Mouse (Mus musculus): Measurements from ENCODE around the gene Slc1a3. TPM values are rescaled to one million over a fixed set of nuclear protein-coding genes. Genes with fewer than 3 reads are reported as not detected.

The Slc1a3 gene
- total RNA-seq, 2 experiments from 2014 or later: 0.22 to 3.1 TPM

DNA sequence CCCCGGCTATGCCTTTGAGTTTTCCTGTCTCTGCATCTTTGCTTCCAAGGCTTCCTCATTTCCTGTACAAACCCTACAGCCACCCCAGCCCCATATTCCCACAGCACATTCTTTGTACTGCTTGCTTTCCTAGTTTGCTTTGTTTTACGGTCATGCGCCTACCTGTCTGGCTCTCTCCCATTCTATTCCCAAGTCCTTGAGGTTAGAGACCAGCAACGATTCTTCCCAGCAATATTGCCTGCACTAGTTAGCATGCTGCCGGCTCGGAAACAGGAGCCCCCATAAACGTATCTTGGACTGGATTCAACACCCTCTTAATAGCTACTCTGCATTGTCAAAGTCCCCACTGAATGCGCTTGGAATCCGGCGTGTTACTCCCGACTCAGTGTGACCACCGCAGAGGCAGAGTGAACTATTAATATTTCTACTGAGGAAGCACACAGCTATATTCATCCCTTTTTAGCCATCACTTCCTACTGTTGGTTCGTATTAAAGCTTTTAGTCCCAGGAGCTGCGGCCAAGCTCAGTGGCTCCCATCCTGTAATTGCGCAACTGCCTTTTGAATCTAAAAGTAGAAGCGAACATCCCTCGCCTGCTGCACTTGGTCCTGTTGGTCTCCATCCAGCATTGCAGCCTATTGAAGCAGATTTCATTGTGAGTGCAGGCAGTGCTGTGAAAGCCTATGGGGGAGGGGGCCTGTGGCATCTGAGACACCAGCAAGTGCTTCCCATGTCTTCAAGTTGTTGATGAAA lies 47.0 kb downstream of the Slc1a3 start:
- ATAC-seq (replicated peaks; ENCODE audit: low FRiP score, low TSS enrichment, poor library complexity, severe bottlenecking): no peak

DNA sequence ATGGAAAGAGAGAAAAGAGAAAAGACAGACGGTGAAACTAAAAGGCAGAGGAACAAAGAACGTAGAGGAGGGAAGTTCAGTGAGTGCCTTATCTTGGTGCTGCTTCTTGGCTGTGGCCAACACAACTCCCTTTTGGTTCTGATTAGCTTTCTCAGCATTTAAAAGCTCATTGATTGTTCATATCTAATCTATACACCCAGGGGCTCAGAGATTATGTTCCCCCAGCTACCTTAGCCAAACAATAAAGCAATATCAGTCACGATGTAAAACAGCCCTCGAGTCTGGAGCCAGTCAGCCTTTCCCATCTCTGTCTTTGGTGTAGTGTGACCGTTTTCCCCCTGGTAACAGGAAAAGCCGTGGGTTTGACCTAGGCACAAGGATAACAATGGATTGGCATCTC lies 48.7 kb downstream of the Slc1a3 start:
- ATAC-seq (replicated peaks; ENCODE audit: low FRiP score, low TSS enrichment, poor library complexity, severe bottlenecking): peak; percentile 58

DNA sequence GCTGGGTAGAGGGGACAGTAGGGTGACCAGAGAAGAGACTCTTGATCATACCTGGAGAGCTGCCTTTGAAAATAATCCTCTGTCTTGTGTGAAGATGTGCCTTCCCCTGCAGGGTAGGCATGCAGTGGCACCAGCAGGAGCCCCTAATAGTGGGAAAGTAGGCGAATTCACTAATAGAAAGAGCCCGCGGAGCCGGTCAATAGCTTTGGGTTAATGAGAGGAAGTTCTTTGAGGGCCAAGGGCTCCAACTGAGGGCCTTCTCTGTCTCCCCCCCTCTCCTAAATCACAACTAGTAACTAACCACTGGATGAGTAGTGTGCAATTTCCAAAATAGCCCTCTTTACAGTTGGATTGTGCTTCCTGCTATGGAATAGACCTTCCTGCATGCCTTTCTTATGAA lies 50.6 kb downstream of the Slc1a3 start:
- ATAC-seq (replicated peaks; ENCODE audit: low FRiP score, low TSS enrichment, poor library complexity, severe bottlenecking): no peak

DNA sequence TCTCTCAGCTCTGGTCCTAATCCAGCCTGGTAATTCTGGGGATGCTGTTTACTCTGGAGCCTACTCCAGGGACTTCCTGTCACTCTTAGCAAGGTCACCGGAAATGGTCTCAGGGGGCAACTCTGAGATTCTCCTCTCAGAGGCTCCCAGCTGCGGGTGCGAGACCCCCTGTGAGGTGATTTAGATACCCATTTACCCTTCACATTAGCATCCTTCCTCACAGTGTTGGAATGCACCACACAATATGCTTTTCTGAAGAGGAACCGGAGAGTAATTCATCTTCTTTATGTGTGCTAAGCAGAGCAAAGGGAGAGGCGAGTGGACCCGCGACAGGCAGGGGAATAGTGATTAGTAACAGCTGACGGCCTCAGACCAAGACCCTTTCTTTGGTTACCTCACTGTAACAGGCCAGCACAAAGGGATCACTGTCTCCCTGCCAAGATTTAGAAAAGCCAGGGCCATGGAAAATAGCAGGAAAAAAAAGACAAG lies 51.0 kb downstream of the Slc1a3 start:
- no peak for ATAC-seq (replicated peaks; ENCODE audit: low FRiP score, low TSS enrichment, poor library complexity, severe bottlenecking)

DNA sequence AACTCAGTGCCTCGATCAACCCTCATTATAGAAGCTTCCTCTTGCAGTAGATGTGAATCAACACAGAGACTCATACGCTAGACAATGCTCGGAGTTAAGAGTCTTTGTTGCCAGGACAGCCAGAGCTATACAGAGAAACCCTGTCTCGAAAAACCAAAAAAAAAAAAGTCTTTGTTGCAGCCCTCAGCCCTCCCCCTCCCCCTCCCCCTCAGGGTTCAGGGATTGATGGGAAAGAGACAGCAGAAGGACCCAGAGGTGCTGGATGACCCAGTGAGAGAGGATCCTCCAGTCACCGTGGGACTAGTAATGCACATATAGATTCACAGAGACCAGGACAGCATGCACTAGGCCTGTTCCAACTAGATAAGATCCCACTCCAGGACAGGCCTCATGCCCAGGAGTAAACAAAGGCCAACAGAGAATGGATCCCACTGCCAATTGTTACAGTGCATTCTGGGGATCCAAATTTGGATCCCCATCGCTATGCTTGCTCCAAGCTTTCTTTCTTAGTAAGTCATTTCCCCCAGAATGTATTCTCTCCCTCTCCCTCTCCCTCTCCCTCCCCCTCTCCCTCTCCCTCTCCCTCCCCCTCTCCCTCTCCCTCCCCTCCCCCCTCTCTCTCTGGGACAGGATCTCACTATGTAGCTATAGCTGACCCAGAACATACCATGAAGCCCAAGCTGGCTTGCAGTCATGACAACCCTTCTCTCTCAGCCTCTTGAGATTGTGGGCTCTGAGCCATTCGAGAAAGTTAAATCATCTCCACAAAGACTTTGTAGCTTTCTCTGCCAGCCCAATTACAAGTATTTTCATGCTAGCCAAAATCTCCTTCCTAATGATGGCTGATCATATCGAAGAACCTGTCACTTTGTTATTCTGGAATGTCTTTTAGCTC lies 52.2 kb downstream of the Slc1a3 start:
- ATAC-seq (replicated peaks; ENCODE audit: low FRiP score, low TSS enrichment, poor library complexity, severe bottlenecking): no peak

DNA sequence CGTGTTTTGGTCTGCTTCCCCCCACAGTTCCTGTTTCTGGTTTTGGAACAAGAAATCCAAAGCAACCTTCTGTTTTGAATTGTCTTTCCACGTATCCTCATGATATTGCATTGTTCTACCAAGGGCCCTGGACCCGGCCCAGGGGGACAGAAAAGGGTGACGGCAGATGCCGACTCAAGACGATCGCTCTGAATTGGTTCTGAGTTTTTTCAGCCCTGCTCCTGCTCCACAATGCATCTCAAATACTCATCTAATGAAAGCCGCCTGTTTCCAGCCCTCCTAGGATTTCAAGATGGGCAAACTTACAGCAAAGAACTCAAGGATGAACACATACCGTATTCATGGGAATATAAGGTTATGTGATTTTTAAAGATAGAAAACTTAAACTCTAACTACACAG lies 55.3 kb downstream of the Slc1a3 start:
- no peak for ATAC-seq (replicated peaks; ENCODE audit: low FRiP score, low TSS enrichment, poor library complexity, severe bottlenecking)

DNA sequence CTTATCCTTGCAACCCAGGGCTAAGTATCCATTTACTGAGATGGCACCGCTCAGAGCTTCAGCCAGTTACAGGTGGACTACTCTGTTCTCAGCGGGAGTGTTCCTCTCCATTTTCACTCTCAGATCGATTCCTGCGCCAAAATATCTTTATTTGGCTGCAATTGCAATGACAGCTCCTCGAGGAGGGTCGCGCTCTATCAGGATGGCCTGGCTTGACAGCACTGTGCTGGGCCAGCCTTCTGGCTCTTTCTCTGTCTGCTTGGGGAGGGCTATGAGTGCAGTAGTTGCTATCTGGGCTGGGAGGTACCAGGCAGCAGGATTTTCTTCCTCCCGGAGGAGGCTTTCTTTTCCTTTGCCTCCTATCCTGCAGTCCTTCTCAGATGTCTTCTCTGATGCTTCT lies 57.9 kb downstream of the Slc1a3 start:
- ATAC-seq (replicated peaks; ENCODE audit: low FRiP score, low TSS enrichment, poor library complexity, severe bottlenecking): no peak

DNA sequence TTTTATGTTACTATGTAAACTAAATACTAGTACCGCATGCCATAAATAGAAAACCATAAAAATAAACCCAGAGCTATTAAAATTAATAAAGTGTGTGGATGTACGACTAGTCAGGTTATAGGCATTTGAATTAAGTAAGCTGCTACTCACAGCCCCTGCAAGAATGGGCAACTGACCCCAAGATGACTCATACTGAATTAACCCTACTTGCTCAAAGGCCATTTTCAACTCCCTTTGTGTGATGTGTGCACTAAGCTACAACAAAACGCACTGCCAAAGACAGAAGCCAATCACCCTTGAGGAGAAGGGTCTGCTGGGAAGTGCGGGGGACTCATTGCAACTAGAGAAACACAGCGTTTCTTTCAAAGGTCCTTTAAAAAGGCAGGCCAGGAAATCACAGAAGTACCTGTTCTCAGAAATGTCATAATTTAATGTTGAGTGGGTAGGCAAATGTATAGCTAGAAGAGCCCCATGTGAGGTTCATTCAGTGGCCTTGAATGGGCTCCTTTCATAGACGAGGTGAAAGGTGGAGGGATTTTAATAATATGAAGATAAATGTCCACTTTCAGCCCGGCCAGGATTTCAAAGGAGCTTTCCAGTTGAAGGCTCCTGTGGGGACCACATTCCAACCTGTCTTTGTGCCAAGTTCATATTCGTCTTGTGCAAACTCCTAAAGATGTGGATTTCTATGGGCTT lies 66.4 kb downstream of the Slc1a3 start:
- ATAC-seq (replicated peaks; ENCODE audit: low FRiP score, low TSS enrichment, poor library complexity, severe bottlenecking): no peak

DNA sequence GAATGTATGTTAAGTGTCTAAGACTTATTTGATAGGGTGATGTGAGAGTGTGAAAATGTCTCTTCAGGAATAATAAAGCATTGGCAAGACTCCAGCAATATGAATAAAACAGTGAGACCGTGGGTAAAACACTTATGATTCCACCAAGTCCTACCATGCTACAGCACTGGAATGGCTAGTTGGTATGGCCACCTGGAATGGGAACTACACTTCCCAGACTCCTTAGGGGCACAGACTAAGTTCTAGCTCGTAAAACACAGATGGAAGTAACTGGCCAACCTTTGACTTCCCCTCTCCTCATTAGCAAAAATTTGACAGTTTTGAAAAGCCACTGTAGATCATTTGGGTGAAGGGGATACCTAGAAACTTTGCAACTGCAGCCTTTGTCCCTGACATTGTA lies 70.7 kb downstream of the Slc1a3 start:
- ATAC-seq (replicated peaks; ENCODE audit: low FRiP score, low TSS enrichment, poor library complexity, severe bottlenecking): no peak

DNA sequence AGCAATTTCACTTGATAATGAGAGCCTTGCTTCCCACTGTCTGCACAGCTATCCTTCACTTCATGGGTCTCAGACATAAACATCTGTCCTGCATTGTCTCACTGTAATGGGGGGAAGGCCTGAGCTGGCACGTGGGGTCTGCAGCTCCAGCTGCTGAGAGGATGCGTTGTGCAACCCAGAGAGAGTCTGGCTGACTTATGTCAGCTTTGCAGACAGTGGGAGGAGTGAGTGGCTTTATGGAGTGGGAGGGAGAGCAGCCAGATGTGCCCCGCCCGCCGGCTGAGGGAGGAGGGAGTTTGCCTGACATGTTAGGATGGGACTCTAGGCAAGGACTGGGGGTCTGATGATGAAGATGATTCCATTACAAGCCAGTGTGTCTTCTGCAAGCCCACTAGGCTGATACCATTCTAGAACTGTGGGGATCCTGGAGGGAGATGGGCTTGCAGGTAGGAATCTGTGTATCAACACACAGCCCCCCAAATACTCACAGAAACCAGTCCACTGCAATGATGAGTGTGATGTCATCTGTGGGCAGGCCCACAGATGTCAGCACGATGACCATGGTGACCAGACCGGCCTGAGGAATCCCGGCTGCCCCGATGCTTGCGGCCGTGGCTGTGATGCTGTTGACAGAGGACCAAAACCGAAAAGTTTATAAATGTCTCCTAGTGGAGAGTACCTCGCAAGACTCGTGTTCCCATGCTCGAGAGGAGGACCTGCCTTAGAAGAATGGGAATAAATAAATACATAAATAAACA lies 71.8 kb downstream of the Slc1a3 start:
- no peak for ATAC-seq (replicated peaks; ENCODE audit: low FRiP score, low TSS enrichment, poor library complexity, severe bottlenecking)

DNA sequence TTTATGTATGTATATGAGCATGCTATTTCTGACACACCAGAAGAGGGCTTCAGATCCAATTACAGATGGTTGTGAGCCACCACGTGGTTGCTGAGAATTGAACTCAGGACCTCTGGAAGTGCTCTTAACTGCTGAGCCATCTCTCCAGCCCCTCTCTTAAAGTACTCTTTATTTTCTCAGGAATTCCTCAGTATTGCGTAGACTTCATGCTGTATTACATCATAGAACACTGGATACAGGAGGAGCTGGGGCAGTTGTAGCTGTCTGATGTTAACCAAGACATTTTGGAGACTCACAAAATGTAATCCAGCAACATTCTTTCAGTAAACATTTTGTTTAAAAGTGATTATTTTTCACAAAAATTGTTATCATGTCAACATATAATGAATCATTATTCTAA lies 73.3 kb downstream of the Slc1a3 start:
- ATAC-seq (replicated peaks; ENCODE audit: low FRiP score, low TSS enrichment, poor library complexity, severe bottlenecking): no peak

DNA sequence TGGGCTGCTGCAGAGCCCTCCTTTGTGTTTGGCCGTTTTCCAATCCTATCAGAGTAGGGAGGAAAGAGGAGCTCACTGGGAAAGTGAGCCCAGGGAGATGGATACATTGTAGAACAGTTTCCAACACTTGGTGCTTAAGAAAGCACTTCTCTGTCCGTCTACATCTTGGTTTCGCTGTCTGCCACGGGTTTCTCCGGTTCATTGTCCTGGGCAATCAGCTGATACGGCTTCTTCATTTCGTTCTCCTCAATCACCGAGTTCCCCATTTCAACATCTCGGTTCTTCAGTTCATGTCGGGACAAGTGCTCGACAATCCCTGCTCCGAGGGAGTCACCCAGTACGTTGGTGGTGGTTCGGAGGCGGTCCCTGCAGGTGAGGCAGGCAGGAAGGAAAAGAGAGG lies 74.6 kb downstream of the Slc1a3 start:
- no peak for ATAC-seq (replicated peaks; ENCODE audit: low FRiP score, low TSS enrichment, poor library complexity, severe bottlenecking)

DNA sequence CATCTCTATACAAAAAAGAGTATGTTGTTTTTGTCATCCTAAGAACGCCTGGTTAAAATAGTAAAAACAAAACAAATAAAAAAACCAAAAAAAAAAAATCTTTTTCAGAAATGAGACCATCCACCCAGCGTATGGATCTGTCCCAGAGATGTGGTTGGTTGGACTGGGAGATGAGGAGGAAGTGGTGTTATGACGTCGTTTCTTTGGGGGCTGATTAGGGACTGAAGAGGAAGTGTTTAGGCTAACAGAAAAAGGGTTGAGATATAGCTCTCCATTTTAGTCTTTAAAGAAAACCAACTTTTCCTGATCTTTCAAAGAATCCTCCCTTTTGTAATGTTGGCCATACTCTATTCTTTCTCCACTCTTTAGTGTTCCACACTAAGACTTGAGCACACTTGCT lies 75.8 kb downstream of the Slc1a3 start:
- ATAC-seq (replicated peaks; ENCODE audit: low FRiP score, low TSS enrichment, poor library complexity, severe bottlenecking): no peak

DNA sequence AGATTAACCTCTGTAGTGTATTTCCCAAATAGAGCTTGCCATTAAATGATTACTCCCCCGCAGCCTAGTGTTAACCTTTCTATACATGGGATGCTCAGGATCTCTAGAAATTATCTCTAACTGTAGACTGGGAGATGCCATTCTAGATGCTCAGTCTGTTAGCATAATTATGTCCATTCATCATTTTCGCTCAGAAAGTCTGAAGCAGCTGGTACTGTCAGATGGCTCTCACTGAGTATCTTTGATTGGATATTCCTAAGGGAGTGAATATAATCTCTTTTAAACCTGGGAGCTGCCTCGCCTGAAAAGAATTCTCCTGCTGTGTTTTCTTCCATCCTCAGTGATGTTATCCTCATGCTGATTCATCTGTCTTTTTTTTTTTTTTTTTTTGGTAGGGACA lies 76.2 kb downstream of the Slc1a3 start:
- ATAC-seq (replicated peaks; ENCODE audit: low FRiP score, low TSS enrichment, poor library complexity, severe bottlenecking): no peak

DNA sequence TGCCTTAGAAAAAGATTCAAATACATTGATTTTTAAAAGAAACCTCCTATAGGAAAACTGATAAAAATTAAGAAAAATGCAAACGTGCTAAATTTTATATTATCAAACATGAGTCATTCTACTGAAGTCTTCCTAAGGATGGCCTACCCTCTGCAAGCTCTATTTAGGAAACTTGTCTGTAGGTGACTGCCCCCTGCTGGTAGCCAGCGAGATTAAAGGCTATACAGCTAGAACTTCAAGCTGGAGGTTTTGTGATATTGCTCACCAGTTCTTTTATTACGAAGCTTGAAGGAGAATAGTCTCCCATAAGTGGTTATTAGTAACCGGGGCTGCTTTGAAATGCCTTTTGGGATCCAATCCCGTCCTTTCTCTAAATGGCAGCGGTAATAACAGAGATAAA lies 77.2 kb downstream of the Slc1a3 start:
- ATAC-seq (replicated peaks; ENCODE audit: low FRiP score, low TSS enrichment, poor library complexity, severe bottlenecking): peak; percentile 55; the same call in 1 of the 2 replicates

DNA sequence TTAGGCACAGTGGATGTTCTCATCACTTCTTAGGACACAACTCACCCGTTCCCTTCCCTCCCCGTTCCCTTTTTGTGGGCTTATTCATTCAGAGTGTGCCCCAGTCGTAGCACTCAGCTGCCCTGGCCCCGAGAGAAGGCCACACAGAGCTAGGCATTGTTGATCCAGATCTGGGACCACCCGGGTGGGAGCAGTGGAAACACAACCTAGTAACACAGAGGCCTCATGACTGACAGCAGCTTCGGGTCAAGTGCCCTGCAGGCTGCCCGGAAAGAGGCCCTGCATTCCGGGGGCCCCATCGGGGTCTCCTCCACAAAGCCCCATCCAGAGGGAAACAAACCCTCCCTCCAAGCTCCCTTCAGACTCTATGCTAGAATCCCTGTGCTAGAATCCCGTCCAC lies 78.2 kb downstream of the Slc1a3 start:
- no peak for ATAC-seq (replicated peaks; ENCODE audit: low FRiP score, low TSS enrichment, poor library complexity, severe bottlenecking)

DNA sequence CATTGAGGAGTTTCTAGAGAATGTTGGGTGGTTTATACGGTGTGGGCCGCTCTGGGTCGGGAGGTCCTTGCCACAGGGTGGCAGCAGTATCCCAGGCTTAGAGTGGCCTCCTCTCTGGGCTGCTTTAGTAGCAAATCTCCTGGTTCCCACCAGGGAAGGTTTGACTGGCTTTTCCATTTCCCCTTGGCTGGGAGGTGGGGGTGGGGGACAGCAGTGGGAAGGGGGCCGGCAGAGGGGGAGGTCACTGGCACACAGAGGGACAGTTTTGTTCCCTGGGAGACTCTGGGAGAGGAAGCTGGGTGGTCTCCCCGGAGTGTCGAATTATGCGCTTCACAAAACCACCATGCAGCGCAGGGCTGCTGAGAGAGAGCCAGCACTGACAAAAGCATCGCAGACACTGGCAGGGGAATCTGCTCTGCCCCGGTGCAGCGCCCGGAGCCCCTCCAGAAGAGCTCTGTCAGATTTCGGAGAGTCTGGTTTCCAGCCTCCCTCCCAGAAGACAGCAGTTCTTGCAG lies 81.2 kb downstream of the Slc1a3 start:
- peak; percentile 48; the same call in 1 of the 2 replicates for ATAC-seq (replicated peaks; ENCODE audit: low FRiP score, low TSS enrichment, poor library complexity, severe bottlenecking)

DNA sequence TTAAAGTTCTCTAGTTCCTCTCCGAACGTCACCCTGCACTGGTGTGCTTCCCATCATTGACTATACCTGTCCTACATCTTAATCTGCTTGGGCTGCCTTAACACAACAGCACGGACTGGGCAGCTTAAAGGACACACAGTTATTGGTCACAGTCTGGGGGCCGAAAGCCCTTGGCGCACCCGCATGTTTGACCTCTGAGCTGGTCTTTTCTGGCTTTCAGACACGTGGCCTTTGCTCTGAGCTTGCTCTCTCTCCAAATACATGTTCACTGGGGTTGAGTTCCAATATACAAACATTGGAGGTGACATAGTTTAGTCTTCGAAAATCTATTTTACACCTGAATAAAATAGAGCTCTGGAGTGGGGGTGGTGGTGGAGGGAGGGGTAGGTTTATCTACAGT lies 82.4 kb downstream of the Slc1a3 start:
- ATAC-seq (replicated peaks; ENCODE audit: low FRiP score, low TSS enrichment, poor library complexity, severe bottlenecking): no peak

DNA sequence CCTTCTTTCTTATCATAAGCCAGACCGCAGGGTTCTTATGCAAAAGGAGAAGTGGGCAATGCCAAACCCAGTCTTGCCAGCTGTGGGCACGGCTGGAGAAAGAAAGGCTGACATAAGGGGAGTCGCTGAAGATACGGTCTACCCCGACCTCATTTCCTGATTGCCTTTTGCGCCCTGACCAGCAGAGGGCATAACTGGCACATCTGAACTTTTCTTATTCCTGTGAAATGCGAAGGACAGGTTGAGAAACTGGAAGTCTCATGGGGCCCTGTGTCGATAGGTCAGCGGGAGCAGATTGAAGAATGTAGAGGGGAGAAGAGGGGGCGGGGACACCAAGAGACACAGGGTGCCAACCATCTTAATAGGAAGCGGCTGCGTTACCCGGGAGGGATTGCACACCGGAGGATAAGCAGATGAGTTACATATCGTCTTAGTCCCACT lies 83.4 kb downstream of the Slc1a3 start:
- ATAC-seq (replicated peaks; ENCODE audit: low FRiP score, low TSS enrichment, poor library complexity, severe bottlenecking): peak; percentile 80
